Mouse (Mus musculus) liver, adult 2 months (tissue): Measurements from ENCODE around the gene Mob2.

Experiments used
- CTCF ChIP-seq: fragments of 200-500 bp; IDR thresholded peaks from 2 replicates; pipeline ENCODE4 v1.5.1; 2011; ENCODE audit warnings: low read depth, low read length, control low read depth
- POLR2A ChIP-seq: fragments of 200-500 bp; IDR thresholded peaks from 2 replicates; pipeline ENCODE4 v1.6.1; 2011; ENCODE audit warnings: low read length, control low read depth; ENCODE audit not compliant: insufficient read depth; ENCODE audit errors: extremely low read depth

DNA sequence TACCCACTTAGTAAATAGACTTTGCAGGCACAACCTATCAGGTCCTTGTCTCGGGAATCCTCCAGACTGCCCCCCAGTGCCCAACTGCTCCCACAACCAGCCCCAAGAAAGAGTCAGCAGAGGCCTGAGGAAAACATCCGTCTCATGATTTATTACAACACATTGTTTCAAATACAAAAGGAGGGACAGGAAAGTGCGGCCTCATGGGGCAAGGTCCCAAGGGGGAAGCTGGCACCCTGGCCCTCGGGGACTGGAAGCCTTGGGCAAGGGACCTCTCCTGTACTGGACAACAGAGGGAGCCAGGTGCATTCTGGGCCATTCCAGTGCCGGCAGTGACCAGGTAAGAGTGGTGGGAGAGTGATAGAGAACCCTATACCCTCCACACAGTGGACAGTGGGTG, 18.5 kb upstream of the Mob2 start:
- no peak for TF ChIP-seq CTCF
- no peak for TF ChIP-seq POLR2A
